ENCODE assay signal across 8 mouse cellular contexts in the genomic region with DNA sequence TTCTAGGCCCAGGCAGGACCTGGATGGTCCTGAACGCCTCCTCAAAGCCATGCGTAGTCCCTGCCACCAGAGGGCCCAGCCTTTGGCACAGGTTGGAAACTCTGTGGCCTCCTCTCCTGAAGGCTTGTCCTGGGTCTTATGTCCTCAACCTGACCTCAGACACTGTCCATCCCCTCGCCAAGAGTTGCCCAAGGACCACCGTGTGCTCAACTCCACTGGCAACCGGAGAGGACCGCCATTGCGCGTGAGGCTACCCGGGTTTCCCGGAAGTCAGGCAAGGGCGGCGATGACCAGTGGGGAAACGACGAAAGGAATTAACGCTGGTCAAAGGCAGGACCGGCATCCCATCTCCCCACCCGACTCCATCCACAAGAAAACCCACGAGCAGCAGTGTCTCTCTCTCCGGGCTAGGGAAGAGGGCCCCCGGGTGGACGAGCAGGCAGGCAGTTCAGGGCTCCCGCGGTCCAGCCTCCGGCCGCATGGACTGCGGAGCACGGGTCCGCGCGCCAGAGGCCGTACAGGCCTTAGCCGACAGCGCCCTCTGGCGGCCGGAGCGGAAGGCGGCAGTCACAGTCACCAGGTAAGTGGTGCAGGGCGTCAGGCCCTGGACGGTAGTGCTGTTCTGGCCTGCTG. TPM values are rescaled to one million over a fixed set of nuclear protein-coding genes. Genes with fewer than 3 reads are reported as not detected.
DNase-seq lines count a peak whose midpoint lies in the region; ATAC-seq and TF ChIP-seq lines count a peak whose summit lies in the region.

No protein-coding gene starts in this region.

- peak overlapping the region; percentile 80 for H3K9ac ChIP-seq in heart, embryonic 12.5 days
- H3K9ac ChIP-seq in kidney, embryonic 16.5 days (replicated peaks; ENCODE audit: low read length): peak overlapping the region; percentile 75
- peak overlapping the region; percentile 84 for H3K9ac ChIP-seq in liver, adult 2 months (ENCODE audit: low read depth, low read length)

- peak; percentile 90 for ATAC-seq in heart, embryonic 12.5 days (ENCODE audit: insufficient number of reproducible peaks, low FRiP score)
- ATAC-seq in kidney, embryonic 16.5 days (ENCODE audit: low FRiP score, low TSS enrichment): peak; percentile 89
- ATAC-seq in monocyte, adult 5-6 weeks (replicated peaks; ENCODE audit: insufficient number of reproducible peaks, low FRiP score, low TSS enrichment, poor library complexity, severe bottlenecking): peak; percentile 74

- H3K27me3 ChIP-seq in heart, embryonic 12.5 days (replicated peaks): peaks cover 41% of the 10 kb centered on the region
- H3K27me3 ChIP-seq in kidney, embryonic 16.5 days (ENCODE audit: insufficient read depth, low read length): peaks cover 5% of the 10 kb centered on the region; the same call in 1 of the 2 replicates
- no peaks in the 10 kb centered on the region for H3K27me3 ChIP-seq in liver, adult 2 months (ENCODE audit: control insufficient read depth, insufficient read depth, low read length)

- peak overlapping the region; percentile 78 for H3K4me2 ChIP-seq in heart, embryonic 12.5 days
- H3K4me2 ChIP-seq in kidney, embryonic 16.5 days (replicated peaks; ENCODE audit: low read depth, low read length): peak overlapping the region; percentile 65

- H3K79me2 ChIP-seq in liver, adult 2 months (ENCODE audit: control insufficient read depth, insufficient read depth, low read length): no peaks in the 10 kb centered on the region

- peaks cover 5% of the 10 kb centered on the region; the same call in 1 of the 2 replicates for H3K4me1 ChIP-seq in bone marrow macrophage, adult 2 months (ENCODE audit: control insufficient read depth, insufficient read depth, low read length)
- H3K4me1 ChIP-seq in embryonic fibroblast, embryonic 13.5 days (ENCODE audit: control insufficient read depth, insufficient read depth, low read length): peaks cover under 1% of the 10 kb centered on the region; the same call in 1 of the 2 replicates
- peaks cover 18% of the 10 kb centered on the region for H3K4me1 ChIP-seq in heart, embryonic 12.5 days (replicated peaks)
- H3K4me1 ChIP-seq in kidney, embryonic 16.5 days (ENCODE audit: insufficient read depth, low read length): peaks cover 21% of the 10 kb centered on the region
- H3K4me1 ChIP-seq in liver, adult 2 months (ENCODE audit: control insufficient read depth, insufficient read depth, low read length): peaks cover 4% of the 10 kb centered on the region; the same call in 1 of the 2 replicates

- H3K27ac ChIP-seq in bone marrow macrophage, adult 2 months (ENCODE audit: insufficient read depth, low read depth, low read length): peak overlapping the region; percentile 67
- peak overlapping the region; percentile 43; the same call in 1 of the 2 replicates for H3K27ac ChIP-seq in embryonic fibroblast, embryonic 13.5 days (ENCODE audit: insufficient read depth, low read length)
- H3K27ac ChIP-seq in heart, embryonic 12.5 days (ENCODE audit: poor library complexity, severe bottlenecking): peak overlapping the region; percentile 52
- H3K27ac ChIP-seq in kidney, embryonic 16.5 days (ENCODE audit: low read length): peak overlapping the region; percentile 48
- H3K27ac ChIP-seq in liver, adult 2 months (replicated peaks; ENCODE audit: insufficient read depth, low read depth, low read length): peak overlapping the region; percentile 77

- peak; percentile 90 for DNase-seq in A20 (ENCODE audit: low read depth, low spot score)
- peak; percentile 73 for DNase-seq in liver, adult 2 months (ENCODE audit: extremely low read depth, low read depth, low spot score)
- peak; percentile 78 to 86 for DNase-seq in spleen, postnatal 36 days (ENCODE audit: low spot score in 2 of 2)

- WGBS in heart, embryonic 12.5 days: under 1% methylated on average over 39 of the region's 39 CpGs
- WGBS in kidney, embryonic 16.5 days: under 1% methylated on average over 39 of the region's 39 CpGs
- WGBS in liver, adult 2 months: under 1% methylated on average over 39 of the region's 39 CpGs

- H3K4me3 ChIP-seq in bone marrow macrophage, adult 2 months (ENCODE audit: insufficient read depth, low read length): peak overlapping the region; percentile 73
- H3K4me3 ChIP-seq in embryonic fibroblast, embryonic 13.5 days (ENCODE audit: insufficient read depth, low read length): peak overlapping the region; percentile 32
- H3K4me3 ChIP-seq in heart, embryonic 12.5 days: peak overlapping the region; percentile 53
- H3K4me3 ChIP-seq in kidney, embryonic 16.5 days (ENCODE audit: low read length): peak overlapping the region; percentile 53
- peak overlapping the region; percentile 70 for H3K4me3 ChIP-seq in liver, adult 2 months (ENCODE audit: insufficient read depth, low read depth, low read length)

- TF ChIP-seq POLR2A in bone marrow macrophage, adult 2 months (IDR thresholded peaks at IDR 0.05; ENCODE audit: borderline replicate concordance, low read depth, low read length): no peak
- TF ChIP-seq POLR2A in embryonic fibroblast, embryonic 13.5 days (IDR thresholded peaks at IDR 0.05; ENCODE audit: low read depth, low read length): peak; percentile 70
- peak; percentile 24; the same call in 1 of the 2 replicates for TF ChIP-seq POLR2A in liver, adult 2 months (IDR thresholded peaks at IDR 0.05; ENCODE audit: extremely low read depth, insufficient read depth, low read length)

- no peaks in the 10 kb centered on the region for H3K36me3 ChIP-seq in heart, embryonic 12.5 days
- no peaks in the 10 kb centered on the region for H3K36me3 ChIP-seq in kidney, embryonic 16.5 days (ENCODE audit: insufficient read depth, low read length)
- no peaks in the 10 kb centered on the region for H3K36me3 ChIP-seq in liver, adult 2 months (ENCODE audit: control insufficient read depth, insufficient read depth, low read length)

- H3K9me3 ChIP-seq in heart, embryonic 12.5 days (replicated peaks): no peaks in the 10 kb centered on the region
- H3K9me3 ChIP-seq in kidney, embryonic 16.5 days (ENCODE audit: low read length): no peaks in the 10 kb centered on the region

- peak; percentile 69 for TF ChIP-seq CTCF in bone marrow macrophage, adult 2 months (IDR thresholded peaks at IDR 0.05; ENCODE audit: low read depth, low read length)
- TF ChIP-seq CTCF in embryonic fibroblast, embryonic 13.5 days (IDR thresholded peaks at IDR 0.05; ENCODE audit: borderline replicate concordance, insufficient read depth, low read length): peak; percentile 93
- TF ChIP-seq CTCF in liver, adult 2 months (IDR thresholded peaks at IDR 0.05; ENCODE audit: low read depth, low read length): peak; percentile 95

RNA-seq across cellular contexts. Expression of gene Vwa1, which starts 4.5 kb away (rescaled TPM):
- polyA plus RNA-seq in bone marrow macrophage, adult 2 months (2012; ENCODE audit: insufficient read depth, insufficient read length, missing spikeins): not detected in 2 replicates
- 0.67 and 0.77 TPM in 2 replicates for polyA plus RNA-seq in embryonic fibroblast, embryonic 13.5 days (2011; ENCODE audit: insufficient read length, low read depth, missing spikeins)
- polyA plus RNA-seq in heart, embryonic 12.5 days (2016; fragmentation: Nextera tagmentation; extraction: Ambion mirVana): 1.7 TPM in 2 replicates
- 7.4 and 11.3 TPM in 2 replicates for polyA plus RNA-seq in kidney, embryonic 16.5 days (2015; fragmentation: Nextera tagmentation; extraction: Ambion mirVana)
- 0.46 and 0.47 TPM in 2 replicates for total RNA-seq in liver, adult 2 months (2014; rRNA removed)
- 0.32 and 0.56 TPM in 2 replicates for polyA plus RNA-seq in liver, adult 2 months (2012; rRNA removed)
- total RNA-seq in monocyte, adult 5-6 weeks (2017): 0.49 to 1.3 TPM in 2 of 3 replicates, not detected in the other

RNA-seq across cellular contexts. Expression of gene Atad3a, which starts 9.1 kb away (rescaled TPM):
- 13.6 and 19.1 TPM in 2 replicates for polyA plus RNA-seq in bone marrow macrophage, adult 2 months (2012; ENCODE audit: insufficient read depth, insufficient read length, missing spikeins)
- polyA plus RNA-seq in embryonic fibroblast, embryonic 13.5 days (2011; ENCODE audit: insufficient read length, low read depth, missing spikeins): 48.8 and 55.2 TPM in 2 replicates
- 102 and 104 TPM in 2 replicates for polyA plus RNA-seq in heart, embryonic 12.5 days (2016; fragmentation: Nextera tagmentation; extraction: Ambion mirVana)
- polyA plus RNA-seq in kidney, embryonic 16.5 days (2015; fragmentation: Nextera tagmentation; extraction: Ambion mirVana): 138 and 142 TPM in 2 replicates
- total RNA-seq in liver, adult 2 months (2014; rRNA removed): 54.5 and 71.8 TPM in 2 replicates
- polyA plus RNA-seq in liver, adult 2 months (2012; rRNA removed): 83.0 and 129 TPM in 2 replicates
- 24.8 to 30.3 TPM (median 26.4 TPM) in 3 replicates for total RNA-seq in monocyte, adult 5-6 weeks (2017)

RNA-seq across cellular contexts. Expression of gene Tmem88b, which starts 15.7 kb away (rescaled TPM):
- 0.23 TPM in 1 of 2 replicates, not detected in the other for polyA plus RNA-seq in bone marrow macrophage, adult 2 months (2012; ENCODE audit: insufficient read depth, insufficient read length, missing spikeins)
- polyA plus RNA-seq in embryonic fibroblast, embryonic 13.5 days (2011; ENCODE audit: insufficient read length, low read depth, missing spikeins): 0.25 and 0.52 TPM in 2 replicates
- 7.0 and 7.2 TPM in 2 replicates for polyA plus RNA-seq in heart, embryonic 12.5 days (2016; fragmentation: Nextera tagmentation; extraction: Ambion mirVana)
- 0.32 and 0.33 TPM in 2 replicates for polyA plus RNA-seq in kidney, embryonic 16.5 days (2015; fragmentation: Nextera tagmentation; extraction: Ambion mirVana)
- 0.74 and 0.87 TPM in 2 replicates for total RNA-seq in liver, adult 2 months (2014; rRNA removed)
- 1.3 and 1.9 TPM in 2 replicates for polyA plus RNA-seq in liver, adult 2 months (2012; rRNA removed)
- not detected in 3 replicates for total RNA-seq in monocyte, adult 5-6 weeks (2017)

RNA-seq across cellular contexts. Expression of gene Ankrd65, which starts 20.2 kb away (rescaled TPM):
- polyA plus RNA-seq in bone marrow macrophage, adult 2 months (2012; ENCODE audit: insufficient read depth, insufficient read length, missing spikeins): not detected in 2 replicates
- not detected in 2 replicates for polyA plus RNA-seq in embryonic fibroblast, embryonic 13.5 days (2011; ENCODE audit: insufficient read length, low read depth, missing spikeins)
- polyA plus RNA-seq in heart, embryonic 12.5 days (2016; fragmentation: Nextera tagmentation; extraction: Ambion mirVana): not detected in 2 replicates
- 0.32 and 0.41 TPM in 2 replicates for polyA plus RNA-seq in kidney, embryonic 16.5 days (2015; fragmentation: Nextera tagmentation; extraction: Ambion mirVana)
- not detected in 2 replicates for total RNA-seq in liver, adult 2 months (2014; rRNA removed)
- not detected in 2 replicates for polyA plus RNA-seq in liver, adult 2 months (2012; rRNA removed)
- not detected in 3 replicates for total RNA-seq in monocyte, adult 5-6 weeks (2017)

RNA-seq across cellular contexts. Expression of gene Mrpl20, which starts 32.7 kb away (rescaled TPM):
- 81.6 and 99.5 TPM in 2 replicates for polyA plus RNA-seq in bone marrow macrophage, adult 2 months (2012; ENCODE audit: insufficient read depth, insufficient read length, missing spikeins)
- polyA plus RNA-seq in embryonic fibroblast, embryonic 13.5 days (2011; ENCODE audit: insufficient read length, low read depth, missing spikeins): 115 and 129 TPM in 2 replicates
- polyA plus RNA-seq in heart, embryonic 12.5 days (2016; fragmentation: Nextera tagmentation; extraction: Ambion mirVana): 137 and 151 TPM in 2 replicates
- polyA plus RNA-seq in kidney, embryonic 16.5 days (2015; fragmentation: Nextera tagmentation; extraction: Ambion mirVana): 205 and 209 TPM in 2 replicates
- 72.4 and 73.0 TPM in 2 replicates for total RNA-seq in liver, adult 2 months (2014; rRNA removed)
- polyA plus RNA-seq in liver, adult 2 months (2012; rRNA removed): 29.7 and 37.4 TPM in 2 replicates
- total RNA-seq in monocyte, adult 5-6 weeks (2017): 39.1 to 56.7 TPM (median 44.1 TPM) in 3 replicates

Comparison
In these comparisons a context has a peak if more than half of its experiments do, and no peak if none do; other contexts are left out.
1. Peak in every context shown above with its lines: DNase-seq, ATAC-seq, H3K4me3 ChIP-seq and H3K27ac ChIP-seq.